Mouse (Mus musculus) right cerebral cortex, postnatal 4 days (tissue): ENCODE data around the gene Thsd7a.
A peak's percentile ranks its signal among the peaks of the same experiment; 100 is the strongest.

Source experiments
- DNase-seq: peaks from one replicate; pipeline ENCODE4 v3.0.0-alpha.2; 2022

Thsd7a gene

DNA sequence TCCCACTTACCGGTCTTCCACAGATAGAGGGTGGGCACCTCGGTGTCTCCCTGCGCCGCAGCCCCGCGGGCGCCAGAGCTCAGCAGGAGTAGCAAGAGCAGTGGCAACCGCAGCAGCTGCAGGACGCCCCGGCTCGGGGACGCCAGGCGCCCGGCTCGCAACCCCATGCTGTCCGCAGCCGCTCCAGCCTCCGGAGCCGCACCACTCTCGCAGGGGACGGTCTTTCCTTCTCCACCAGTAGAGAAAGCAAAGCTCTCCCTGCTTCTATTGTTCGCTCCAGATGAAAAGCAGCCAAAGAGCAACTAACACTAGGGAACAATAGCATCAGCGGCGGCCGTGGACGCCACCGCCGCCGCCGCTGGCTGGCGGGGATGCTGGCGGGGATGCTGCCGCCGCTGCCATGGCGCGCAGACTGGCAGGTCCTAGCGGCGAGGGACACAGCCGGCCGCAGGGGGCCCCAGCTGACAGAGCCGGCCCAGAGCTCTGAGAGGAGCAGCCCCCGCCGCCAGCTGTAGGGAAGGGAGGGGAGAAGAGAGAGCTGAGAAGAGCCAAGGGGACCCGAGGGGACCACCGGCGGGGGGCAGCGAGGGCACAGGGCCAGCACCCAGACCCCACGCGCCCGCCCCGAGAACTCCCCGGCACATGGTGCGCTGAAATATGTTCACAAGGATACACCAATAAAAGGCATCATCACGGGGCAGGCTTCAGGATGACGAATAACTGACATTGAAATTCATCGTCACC, at the start of gene Thsd7a:
TSS of gene Thsd7a (minus strand) at position 624 of the 744 bp plus-strand sequence.
- DNase-seq = peak; percentile 65

DNA sequence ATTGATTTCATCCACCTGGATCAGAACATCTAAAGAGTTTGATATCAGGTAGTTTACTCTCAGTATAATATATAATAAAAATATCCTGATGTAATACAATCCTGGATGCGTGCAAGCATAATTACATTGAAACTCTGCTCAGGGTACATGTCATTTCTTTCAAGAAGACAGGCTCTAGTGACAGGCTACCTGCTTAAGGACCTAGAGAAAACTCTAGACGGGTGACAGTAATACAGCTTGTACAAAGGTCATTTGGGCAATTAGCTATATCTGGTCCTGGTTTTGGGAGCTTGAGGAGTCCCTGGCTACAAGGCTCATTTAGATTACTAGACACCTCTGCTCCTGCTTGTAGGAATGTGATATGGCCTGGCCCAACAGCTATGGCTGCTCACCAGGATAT, 37.9 kb upstream of the Thsd7a start:
- no peak for DNase-seq

DNA sequence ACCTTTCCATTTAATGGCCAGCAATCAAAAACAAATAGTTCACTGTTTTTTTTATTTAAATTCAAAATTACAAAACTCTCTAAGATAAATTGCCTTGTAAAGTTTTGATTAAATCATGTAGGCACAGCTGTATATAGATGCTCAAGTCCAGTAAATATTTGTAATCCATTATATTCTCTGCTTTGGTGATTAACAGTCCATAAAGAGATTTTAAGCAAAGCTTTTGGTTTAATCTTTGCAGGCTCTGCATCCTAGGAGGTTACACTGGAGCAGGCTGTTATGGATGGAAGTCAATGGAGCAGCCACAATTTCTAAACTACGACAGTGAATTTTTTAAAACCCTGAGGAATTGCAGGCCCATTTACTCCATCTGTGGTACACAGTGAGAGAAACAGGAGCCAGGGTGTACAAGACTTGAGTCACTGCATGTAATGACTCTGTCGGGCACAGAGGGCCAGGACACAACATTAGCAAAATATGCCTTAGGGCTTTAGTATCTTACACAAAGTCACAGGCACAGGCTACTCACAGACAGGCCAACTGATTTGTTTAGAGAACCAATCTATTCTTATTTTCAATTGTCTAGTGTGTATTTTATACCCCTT, 37.3 kb upstream of the Thsd7a start:
- DNase-seq = no peak

DNA sequence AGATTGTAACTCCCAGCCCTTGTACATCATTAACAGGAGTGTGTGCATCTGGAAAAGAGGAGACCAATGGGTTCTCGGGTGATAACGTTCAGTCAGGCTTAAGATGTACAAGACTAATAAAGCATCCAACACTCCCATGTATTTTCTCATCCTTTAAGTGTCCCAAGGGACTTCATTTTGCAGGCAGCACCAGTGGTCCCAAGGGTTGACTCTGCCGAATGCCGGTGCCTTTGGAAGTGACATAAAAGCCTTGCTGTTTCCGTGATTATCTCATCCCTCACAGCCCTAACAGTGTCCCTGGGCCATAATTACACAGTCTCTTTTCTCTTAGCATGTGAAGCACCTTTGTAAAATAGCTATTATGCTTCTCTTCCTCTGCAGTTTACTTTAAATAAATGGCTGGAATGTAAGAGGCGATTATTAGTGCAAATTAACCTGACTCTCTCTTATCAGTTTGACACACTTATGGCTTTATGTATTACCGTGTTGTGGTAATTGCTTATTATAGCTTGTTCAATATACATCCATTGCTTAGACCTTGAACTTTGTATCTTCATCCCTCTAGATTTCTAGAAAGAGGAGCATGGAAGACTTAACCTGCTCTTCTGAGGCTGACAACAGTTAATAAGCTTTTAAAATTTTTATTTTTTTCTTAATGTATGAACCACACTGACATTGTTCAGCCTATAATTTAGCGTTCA, 35.9 kb upstream of the Thsd7a start:
- DNase-seq = no peak

DNA sequence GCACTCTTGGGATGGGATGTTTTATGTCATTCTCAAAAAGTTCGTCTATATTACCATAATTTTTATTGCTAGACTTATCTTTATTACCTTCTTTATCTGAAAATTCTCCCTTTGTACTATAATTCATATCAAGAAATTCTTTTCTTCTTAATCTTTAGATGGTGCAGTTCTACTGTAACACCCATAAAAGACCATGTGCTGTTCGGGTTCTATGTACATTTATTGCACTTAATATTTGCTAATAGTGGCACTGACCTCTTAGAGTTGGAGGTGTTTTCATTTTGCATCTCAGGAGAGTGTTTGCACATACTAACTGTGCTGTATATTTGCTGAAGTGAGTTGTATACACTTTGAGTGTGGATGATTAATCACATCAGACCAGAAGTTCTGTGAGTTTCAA, 23.6 kb upstream of the Thsd7a start:
- DNase-seq = no peak

DNA sequence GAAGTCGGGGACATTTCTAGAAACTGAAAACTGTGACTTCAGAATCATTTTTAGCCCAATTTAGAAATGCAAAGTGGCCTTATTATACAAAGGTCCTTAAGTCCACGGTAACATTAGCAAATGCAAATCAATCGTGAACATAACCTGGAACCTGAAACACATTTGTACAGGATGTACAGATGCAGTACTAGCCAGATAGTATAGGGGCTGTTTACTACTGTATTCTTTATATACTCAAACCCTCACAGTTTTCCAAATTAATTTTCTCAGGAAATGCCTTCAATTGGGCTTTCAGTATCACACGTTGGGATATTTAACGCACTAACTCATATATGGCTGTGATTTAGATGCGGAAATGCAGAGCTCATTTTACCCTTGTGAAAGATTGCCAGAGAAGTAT, 16.0 kb upstream of the Thsd7a start:
- DNase-seq = no peak

DNA sequence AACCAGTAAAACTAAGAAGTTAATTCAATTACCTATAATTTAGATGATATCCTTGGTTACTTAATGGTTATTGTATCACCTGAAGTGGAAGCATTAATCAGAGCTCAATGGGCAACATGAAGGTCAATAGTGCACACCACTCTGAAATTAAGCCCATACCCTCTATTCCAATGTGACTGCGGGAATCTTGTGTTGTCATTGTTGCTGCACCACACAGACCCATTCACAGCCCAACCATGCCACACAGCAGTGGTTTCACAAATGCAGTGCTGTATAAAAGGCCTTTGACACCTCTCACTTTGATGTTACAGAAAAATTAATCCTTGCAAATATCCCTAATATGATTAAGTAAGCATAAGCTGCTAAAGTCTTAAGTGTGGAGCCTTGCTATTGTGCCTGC, 15.4 kb upstream of the Thsd7a start:
- DNase-seq = no peak

DNA sequence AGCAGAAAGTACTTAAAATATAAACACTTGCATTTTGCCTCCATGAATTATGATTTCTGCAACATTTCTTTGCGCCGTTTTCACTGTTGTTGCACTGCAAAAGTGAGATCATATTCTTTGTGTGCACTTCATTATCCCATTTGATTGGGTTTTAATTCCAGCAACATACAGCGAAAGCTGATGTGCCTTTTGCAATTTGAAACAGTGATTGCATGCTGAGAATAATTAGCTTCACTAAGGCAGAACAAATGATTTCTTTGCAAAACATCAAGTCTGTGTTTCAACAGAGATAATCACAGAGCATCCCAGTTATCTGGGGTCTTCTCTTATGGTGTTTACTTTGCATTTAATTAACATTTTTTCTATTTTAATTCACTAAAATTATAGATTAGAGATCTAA, 14.6 kb upstream of the Thsd7a start:
- DNase-seq = no peak

DNA sequence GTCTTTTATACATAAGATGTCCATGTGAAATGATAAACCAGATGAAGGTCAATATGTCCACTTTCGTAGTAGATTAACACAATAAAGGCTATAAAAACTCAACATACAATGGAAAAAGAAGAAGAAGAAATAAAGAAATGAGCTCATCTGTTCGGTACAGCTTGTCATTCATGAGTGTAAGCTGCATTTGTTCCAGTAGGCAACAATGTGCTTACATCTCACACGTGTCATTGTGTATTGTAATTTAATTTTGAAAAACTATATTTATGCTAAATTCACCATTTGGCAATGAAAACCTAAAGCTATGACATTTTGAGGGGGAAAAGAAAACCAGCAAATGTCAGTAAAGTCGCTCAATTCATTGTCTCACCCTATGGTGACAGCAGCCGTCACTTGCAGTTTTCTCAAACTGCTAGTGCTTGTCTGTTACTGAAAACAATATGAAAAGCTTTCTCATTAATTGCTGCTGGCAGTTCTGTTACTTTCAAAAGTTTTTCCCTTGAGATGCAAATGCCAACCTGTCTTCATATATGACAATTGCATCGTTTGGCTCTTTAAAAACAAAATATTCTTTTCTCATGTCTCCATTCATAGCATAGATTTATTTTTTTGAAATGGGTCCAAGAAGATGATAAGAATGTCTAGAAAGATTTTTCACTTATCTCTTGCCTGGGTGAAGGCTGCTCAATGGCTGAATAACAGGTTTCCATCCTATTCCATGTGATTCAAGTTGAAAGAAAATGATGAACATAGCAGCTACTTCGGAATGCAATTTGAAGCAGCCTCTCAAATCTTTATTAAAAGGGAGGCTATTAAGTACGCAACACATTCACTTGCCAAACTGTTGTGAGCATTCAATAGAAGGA, 10.4 kb upstream of the Thsd7a start:
- DNase-seq = no peak

DNA sequence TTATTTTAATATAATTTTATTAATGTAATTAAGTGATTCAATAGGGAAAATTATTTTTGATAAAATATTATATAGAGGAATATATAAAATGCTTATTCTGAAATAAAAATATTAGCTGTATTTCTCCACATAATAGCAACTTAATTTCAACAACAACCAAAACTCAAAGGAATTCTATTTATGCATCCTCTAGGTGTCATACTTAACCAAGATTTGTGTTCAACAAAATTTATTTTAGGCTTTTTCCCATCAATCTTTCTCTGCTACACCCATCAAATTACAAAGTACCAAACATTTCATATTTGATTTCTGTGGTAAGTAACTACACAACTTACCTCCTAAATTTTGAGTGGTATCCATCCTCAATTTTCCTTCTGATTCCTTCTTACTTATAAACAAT, 3.1 kb upstream of the Thsd7a start:
- DNase-seq = no peak

DNA sequence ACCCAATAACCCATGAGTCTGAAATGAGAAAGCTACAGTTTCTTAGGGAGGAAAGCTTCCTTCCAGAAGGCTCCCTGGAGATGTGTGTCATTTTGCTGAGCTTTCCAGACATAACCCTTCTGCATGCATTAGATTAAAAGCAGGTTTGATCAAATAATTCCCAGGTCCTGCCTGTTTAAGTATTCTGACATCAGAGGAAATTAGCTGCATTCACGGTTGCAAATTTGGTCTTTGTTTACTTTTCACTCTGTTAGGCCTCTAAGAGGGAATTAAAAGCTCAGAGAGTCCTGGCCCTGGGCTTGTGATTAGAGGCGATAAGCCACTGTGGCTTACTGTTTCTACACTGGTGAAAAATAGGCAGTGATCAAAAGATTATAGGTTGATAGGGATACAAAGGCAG, 1.2 kb upstream of the Thsd7a start:
- no peak for DNase-seq

DNA sequence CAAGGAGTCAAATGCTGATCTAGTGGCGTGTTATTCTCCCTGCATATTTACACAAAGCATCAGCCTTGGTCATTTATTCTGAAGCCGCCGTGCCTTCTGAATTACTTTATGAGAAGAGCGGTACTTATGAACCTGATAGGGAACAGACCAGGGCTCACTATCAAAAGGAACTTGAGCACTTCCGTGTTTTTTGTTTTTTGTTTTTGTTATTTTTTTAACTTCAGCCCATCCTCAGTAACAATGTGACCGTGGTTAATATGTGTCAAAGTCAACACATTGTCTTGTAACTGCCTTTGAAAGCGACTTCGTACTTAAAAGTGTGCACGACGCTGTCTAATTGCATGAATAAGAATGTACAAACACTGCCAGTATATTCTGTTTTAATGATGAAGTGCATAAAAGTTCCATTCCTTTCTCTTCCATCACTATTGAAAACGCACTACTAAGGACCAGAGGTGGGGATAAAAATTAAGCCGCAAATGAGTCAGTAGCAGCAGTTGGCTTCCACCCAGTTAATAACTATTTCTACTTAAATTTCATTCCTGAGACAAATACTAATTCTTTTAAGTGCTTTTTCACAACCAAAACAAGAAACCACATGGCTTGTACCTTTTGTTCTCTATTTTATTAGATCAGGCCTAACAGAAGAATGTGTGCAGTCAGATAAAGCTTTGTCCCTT, 461 bp upstream of the Thsd7a start:
- no peak for DNase-seq

DNA sequence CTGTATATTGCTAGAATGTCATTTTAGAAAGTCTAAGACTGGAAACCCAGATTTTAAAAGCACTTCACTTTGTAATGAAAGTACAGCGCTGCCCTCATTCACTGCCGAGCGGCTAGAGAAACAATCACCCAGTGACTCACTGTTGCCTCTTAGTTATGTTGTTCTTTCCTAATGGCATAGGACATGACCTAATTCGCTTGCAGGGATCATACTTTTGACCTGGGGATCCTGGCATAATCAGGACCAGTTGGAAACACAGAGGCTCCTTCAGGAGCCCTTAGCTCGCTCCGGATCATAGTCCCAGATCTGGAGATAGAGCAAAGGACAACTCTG, 790 bp downstream of the Thsd7a start:
- no peak for DNase-seq

DNA sequence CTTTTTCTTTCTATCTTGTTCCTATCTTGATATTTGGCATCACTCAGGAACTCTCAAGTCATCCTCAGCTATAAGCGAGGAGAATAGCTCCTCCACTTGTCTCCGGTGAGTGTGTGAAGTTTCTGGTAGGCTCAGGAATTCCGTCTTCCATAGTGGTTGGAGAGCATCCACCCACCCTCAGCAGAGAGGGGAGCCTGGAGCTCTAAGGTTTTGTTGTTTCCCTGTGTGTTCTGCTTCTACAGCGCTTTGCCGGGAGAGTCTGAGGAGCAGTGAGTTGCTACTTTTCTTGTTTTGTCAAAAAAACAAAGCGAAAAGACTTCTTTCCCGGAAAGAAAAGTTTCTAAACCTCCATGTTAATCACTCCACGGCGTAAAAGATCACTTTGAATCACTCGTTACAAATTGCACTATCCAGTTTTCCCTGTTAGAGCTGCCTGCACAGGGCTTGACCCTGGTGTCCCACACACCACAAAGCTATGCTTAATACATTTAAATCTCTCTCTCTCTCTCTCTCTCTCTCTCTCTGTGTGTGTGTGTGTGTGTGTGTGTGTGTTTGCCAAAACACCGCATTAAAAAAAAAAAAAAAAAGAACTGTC, 1.3 kb downstream of the Thsd7a start:
- peak; percentile 10 for DNase-seq

DNA sequence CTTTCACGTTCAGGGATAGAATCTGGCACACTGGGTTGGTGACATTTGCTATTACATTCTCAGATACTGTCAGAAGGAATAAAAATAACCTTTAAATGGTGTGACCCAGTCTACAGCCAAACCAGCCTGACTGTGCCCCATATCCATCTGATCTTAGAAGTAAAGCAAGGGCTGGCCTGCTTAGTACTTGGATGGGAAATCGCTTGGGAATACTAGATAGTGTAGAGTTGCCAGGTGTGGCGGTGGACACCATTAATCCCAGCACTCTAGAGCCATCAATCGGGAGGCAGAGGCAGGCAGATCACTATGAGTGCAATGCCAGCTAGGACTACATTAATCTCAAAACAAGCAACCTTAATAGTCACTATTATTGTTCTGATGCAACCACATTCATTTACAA, 6.4 kb downstream of the Thsd7a start:
- DNase-seq = no peak

DNA sequence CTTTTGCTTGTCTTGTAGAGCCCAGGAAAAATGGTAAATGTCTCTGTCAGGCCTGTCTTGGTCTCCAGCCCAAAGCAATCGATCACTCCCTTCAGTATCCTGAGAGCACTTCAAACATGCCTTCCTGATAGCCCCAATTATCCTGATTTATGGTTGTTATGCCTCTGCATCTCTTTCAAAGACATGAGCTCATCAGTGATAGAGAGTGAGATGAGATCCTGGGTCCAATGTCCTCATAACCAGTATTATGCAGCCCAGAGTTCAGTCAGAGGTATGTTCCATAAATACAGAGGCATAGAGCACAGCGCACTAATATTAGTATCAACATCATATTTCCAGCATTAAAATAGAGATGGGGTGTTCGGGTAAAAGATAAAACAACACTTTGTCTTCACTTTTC, 15.3 kb downstream of the Thsd7a start:
- DNase-seq = no peak

DNA sequence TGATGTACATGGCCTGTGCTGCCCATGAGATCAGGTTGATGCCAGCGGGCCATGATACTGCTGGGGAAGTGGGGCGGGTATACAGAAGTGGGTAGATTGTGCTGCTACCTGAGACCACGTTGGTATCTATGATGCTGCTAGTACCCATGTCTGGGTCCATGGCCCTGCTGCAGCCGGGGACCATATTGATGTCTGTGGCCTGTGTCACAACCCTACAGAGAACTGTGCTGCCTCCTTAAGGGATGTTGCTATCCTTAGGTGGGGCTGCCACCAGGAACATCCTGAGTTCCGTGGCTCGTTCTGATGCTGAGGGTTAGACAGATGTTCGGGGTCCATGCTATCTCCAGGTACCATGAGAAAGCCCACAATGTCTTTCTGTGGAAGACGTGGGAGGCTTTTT, 33.1 kb downstream of the Thsd7a start:
- DNase-seq = no peak

DNA sequence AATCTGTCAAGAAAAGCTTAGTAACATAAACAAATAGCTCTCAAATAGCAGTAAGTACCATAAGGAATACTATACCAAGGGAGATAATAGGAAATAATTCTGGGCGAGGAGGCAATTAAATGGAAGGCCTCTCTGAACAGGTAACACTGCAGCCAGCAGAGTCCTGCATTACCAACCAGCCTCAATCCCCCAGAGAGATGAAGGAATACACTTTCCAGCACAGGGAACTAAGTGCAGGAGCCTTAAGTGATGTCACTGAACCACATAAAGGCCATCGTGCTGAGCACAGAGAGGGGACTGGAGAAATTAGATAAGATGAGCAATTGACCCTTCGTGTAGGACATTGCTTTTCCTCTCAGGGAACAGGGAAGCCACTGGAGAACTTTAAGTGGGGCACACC, 36.6 kb downstream of the Thsd7a start:
- no peak for DNase-seq

DNA sequence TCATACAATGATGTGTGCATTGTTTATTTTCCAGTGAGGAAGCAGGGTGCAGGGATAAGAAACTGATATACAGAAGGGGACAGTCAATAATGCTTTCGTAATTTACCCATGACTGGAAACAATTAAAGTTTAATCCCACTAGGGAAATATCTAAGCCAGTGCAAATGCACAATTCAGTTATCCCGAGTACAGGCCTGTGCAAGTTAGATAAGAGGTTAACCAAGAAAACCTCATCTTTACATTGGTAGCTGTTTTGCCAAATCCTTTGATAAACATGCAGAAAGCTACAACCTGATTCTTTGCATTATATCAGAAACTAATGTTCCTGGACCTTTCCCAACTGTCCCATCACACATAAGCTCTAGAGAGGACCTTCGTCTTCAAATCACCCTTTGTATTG, 46.3 kb downstream of the Thsd7a start:
- DNase-seq = no peak

DNA sequence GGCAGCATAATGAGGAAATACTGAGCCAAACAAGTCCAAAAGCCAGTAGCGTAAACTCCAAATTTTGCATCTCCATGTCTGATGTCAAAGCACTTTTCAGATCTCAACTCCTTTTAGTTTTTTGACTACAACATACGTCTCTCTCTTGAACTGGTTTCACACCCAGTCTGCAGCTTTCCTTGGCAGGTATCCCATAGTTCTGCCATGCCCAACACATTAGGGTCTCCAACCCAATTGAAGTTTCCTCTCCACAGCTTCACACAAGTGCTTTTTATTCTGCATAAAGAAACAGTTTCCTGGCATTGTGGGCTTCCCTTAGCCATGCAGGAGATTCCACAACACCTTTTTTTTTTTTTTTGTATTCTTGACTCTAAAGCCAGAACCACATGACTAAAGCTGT, 50.1 kb downstream of the Thsd7a start:
- no peak for DNase-seq

DNA sequence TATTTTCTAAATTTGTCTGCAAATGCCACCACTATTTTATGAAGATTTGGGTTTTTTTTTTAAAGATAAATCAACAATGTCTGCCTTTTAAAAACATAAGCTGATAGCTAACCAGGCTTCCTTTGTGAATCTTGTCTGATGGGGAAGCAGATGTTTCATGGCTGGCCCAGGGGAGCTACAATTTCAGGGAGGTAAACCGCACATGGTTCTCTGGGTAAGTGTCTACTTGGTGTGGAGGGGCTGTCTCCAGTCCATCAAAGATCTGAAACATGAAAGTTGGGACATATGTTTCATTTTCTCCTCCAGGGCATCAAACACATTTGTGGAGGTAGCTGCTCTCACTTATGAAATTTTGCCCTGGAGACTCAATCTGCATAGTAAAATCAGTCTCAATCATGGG, 55.5 kb downstream of the Thsd7a start:
- DNase-seq = no peak

DNA sequence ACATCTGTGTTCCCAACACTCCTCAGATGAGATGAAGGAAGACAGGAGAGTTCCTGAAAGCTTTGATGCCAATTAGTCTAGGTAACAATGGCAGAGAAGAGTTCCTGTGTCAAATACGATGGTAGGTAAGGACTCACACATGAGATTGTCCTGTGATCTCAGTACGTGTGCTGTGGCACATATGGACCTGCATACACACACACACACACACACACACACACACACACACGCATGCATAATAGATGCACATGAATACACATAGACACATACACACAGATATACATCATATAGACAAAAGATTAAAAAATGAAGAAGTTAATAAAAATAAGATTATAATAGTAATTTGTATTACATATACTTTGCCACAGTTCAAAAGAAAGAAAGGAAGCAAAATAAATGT, 56.0 kb downstream of the Thsd7a start:
- DNase-seq = no peak

DNA sequence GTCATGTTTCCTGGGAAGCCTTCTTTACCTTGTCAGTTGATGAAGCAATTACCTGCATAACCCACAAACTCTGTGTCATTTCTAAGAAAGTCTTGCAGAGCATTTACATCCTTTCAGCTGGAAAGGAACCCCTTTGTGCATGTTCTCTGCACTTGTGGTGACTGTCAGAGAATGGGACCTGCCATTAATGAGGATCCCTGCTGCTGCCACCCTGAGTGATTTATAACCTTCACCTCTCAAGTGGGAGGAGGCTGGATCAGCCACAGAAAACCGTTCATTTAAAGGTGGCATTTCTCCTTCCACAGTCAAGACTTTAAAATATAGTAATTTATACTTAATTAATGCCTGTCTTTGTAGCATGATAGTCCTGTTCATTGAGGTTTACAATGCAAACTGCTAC, 99.6 kb downstream of the Thsd7a start:
- DNase-seq = no peak
